Mouse (Mus musculus) hindbrain, postnatal 0 days (tissue): Measurements from ENCODE around the gene Fgf9. TPM values are rescaled to one million over a fixed set of nuclear protein-coding genes. Genes with fewer than 3 reads are reported as not detected.

Source experiments
- ATAC-seq: fragments of 200-750 bp; cut with Nextera tagmentation; 2 replicates; pipeline ENCODE4 v1.8.0; 2017; ENCODE audit warnings: mild to moderate bottlenecking, moderate TSS enrichment, moderate library complexity
- DNase-seq: peaks from one replicate; pipeline ENCODE4 v3.0.0-alpha.2; 2015; ENCODE audit warnings: low spot score
- H3K27ac ChIP-seq: fragments of 300-500 bp; sonication (generic); 2 replicates; pipeline ENCODE4 v1.5.1; 2014; ENCODE audit warnings: mild to moderate bottlenecking
- H3K27me3 ChIP-seq: fragments of 300-500 bp; sonication (generic); 2 replicates; pipeline ENCODE4 v1.6.1; 2014; ENCODE audit warnings: low read length, mixed read lengths; ENCODE audit not compliant: insufficient read depth
- H3K36me3 ChIP-seq: fragments of 300-500 bp; sonication (generic); 2 replicates; pipeline ENCODE4 v1.6.1; 2014; ENCODE audit warnings: low read length, mixed read lengths; ENCODE audit not compliant: insufficient read depth
- H3K4me1 ChIP-seq: fragments of 300-500 bp; sonication (generic); 2 replicates; pipeline ENCODE4 v1.6.1; 2014; ENCODE audit warnings: antibody characterized with exemption, low read length, mixed read lengths; ENCODE audit not compliant: insufficient read depth
- H3K4me2 ChIP-seq: fragments of 300-500 bp; sonication (generic); 2 replicates; pipeline ENCODE4 v1.6.1; 2014; ENCODE audit warnings: low read depth, mild to moderate bottlenecking, low read length, moderate library complexity, mixed read lengths
- H3K4me3 ChIP-seq: fragments of 300-500 bp; sonication (generic); 2 replicates; pipeline ENCODE4 v1.5.1; 2014; ENCODE audit warnings: low read length
- H3K9ac ChIP-seq: fragments of 300-500 bp; sonication (generic); replicated peaks from 2 replicates; pipeline ENCODE4 v1.6.1; 2014; ENCODE audit warnings: mild to moderate bottlenecking, low read length, moderate library complexity, mixed read lengths
- H3K9me3 ChIP-seq: fragments of 300-500 bp; sonication (generic); 2 replicates; pipeline ENCODE4 v1.6.1; 2016; ENCODE audit warnings: low read length, mixed read lengths
- CTCF ChIP-seq: IDR thresholded peaks from 2 replicates; pipeline ENCODE4 v1.5.1; 2016; ENCODE audit warnings: antibody characterized with exemption, control low read depth, low read depth
- WGBS: fragments of 180-500 bp; shearing (Covaris S2); extraction: QIAGEN DNeasy Blood & Tissue Kit; methylation state at CpG from one replicate; pipeline ENCODE4 v1.1.7; 2014; 5-methylcytosine and 5-hydroxymethylcytosine counted together
- polyA plus RNA-seq: library from polyadenylated mRNA; unstranded; fragments of >200 nt; fragmentation: Nextera tagmentation; extraction: Ambion mirVana; gene quantifications from 2 replicates; pipeline ENCODE4 v1.2.1, GENCODE M21; 2015
- total RNA-seq: library from RNA; depleted of rRNA; stranded (reverse); fragments of >200 nt; gene quantifications from 2 replicates; pipeline ENCODE4 v1.2.3, GENCODE M21; 2014

Fgf9 gene
- total and polyA plus RNA-seq, 2 experiments from 2014 or later, result 12.4 to 24.2 TPM

- WGBS, result 91% methylated on average over 5 of the region's 5 CpGs
- TF ChIP-seq CTCF, result no peak
- Histone ChIP-seq H3K27ac (no peak overlapping the region), H3K9ac (no peak overlapping the region), H3K36me3 (no peaks in the 10 kb centered on the region), H3K9me3 (no peaks in the 10 kb centered on the region), H3K27me3 (no peaks in the 10 kb centered on the region), H3K4me3 (no peak overlapping the region), H3K4me1 (no peaks in the 10 kb centered on the region), H3K4me2 (no peak overlapping the region)
- ATAC-seq (no peak), DNase-seq (no peak)
Observed at GRCm38 (mm10) chr14:58105596-58105995, 35.2 kb downstream of the Fgf9 start.

- 0 out of 2 replicates have a peak, but pooled peaks cover 4% of the 10 kb centered on the region for H3K4me1 ChIP-seq
- TF ChIP-seq CTCF, result no peak
- no peak overlapping the region for H3K4me2 ChIP-seq
- ATAC-seq, result 0 out of 2 replicates have a peak, but pooled peaks have one; percentile 55
- no peaks in the 10 kb centered on the region for H3K27me3 ChIP-seq
- WGBS, result 48% methylated on average over 9 of the region's 9 CpGs
- no peak overlapping the region for H3K9ac ChIP-seq
- no peaks in the 10 kb centered on the region for H3K9me3 ChIP-seq
- no peak overlapping the region for H3K27ac ChIP-seq
- H3K4me3 ChIP-seq, result no peak overlapping the region
- H3K36me3 ChIP-seq, result no peaks in the 10 kb centered on the region
- DNase-seq, result peak; percentile 36
Observed at GRCm38 (mm10) chr14:58109601-58110000, 39.3 kb downstream of the Fgf9 start.

GRCm38 (mm10) chr14:58111562-58111961 lies 41.2 kb downstream of the Fgf9 start:
- Histone ChIP-seq H3K27me3 (no peaks in the 10 kb centered on the region), H3K4me2 (no peak overlapping the region), H3K9ac (no peak overlapping the region), H3K4me1 (0 out of 2 replicates have a peak, but pooled peaks cover 4% of the 10 kb centered on the region), H3K27ac (no peak overlapping the region; the same call in 1 of the 2 replicates), H3K4me3 (no peak overlapping the region), H3K9me3 (no peaks in the 10 kb centered on the region), H3K36me3 (no peaks in the 10 kb centered on the region)
- 71% methylated on average over 10 of the region's 10 CpGs for WGBS
- DNase-seq, result peak; percentile 49
- ATAC-seq, result no peak
- no peak for TF ChIP-seq CTCF

- ATAC-seq, result peak; percentile 76
- Histone ChIP-seq H3K27me3 (no peaks in the 10 kb centered on the region), H3K4me1 (0 out of 2 replicates have a peak, but pooled peaks cover 4% of the 10 kb centered on the region), H3K9me3 (no peaks in the 10 kb centered on the region), H3K36me3 (no peaks in the 10 kb centered on the region), H3K27ac (no peak overlapping the region), H3K4me3 (no peak overlapping the region), H3K4me2 (no peak overlapping the region), H3K9ac (no peak overlapping the region)
- peak; percentile 76 for DNase-seq
- WGBS, result 38% methylated on average over 3 of the region's 3 CpGs
- no peak for TF ChIP-seq CTCF
Observed at GRCm38 (mm10) chr14:58112341-58112740, 42.0 kb downstream of the Fgf9 start.

- Histone ChIP-seq H3K27me3 (no peaks in the 10 kb centered on the region), H3K4me2 (peak overlapping the region; percentile 30; the same call in 1 of the 2 replicates), H3K9me3 (no peaks in the 10 kb centered on the region), H3K4me1 (0 out of 2 replicates have a peak, but pooled peaks cover 4% of the 10 kb centered on the region), H3K4me3 (no peak overlapping the region), H3K36me3 (no peaks in the 10 kb centered on the region), H3K27ac (peak overlapping the region; percentile 54), H3K9ac (no peak overlapping the region)
- WGBS, result 32% methylated on average over 6 of the region's 6 CpGs
- ATAC-seq (peak; percentile 62), DNase-seq (peak; percentile 75)
- no peak for TF ChIP-seq CTCF
Observed at GRCm38 (mm10) chr14:58113180-58113579, 42.8 kb downstream of the Fgf9 start.

GRCm38 (mm10) chr14:58114146-58114545 lies 43.8 kb downstream of the Fgf9 start:
- Histone ChIP-seq H3K27me3 (no peaks in the 10 kb centered on the region), H3K4me3 (no peak overlapping the region), H3K4me1 (0 out of 2 replicates have a peak, but pooled peaks cover 4% of the 10 kb centered on the region), H3K4me2 (no peak overlapping the region), H3K36me3 (no peaks in the 10 kb centered on the region), H3K27ac (no peak overlapping the region), H3K9me3 (no peaks in the 10 kb centered on the region), H3K9ac (no peak overlapping the region)
- no peak for ATAC-seq
- no peak for TF ChIP-seq CTCF
- no peak for DNase-seq
- 88% methylated on average over 2 of the region's 2 CpGs for WGBS

- no peak for TF ChIP-seq CTCF
- no peak for ATAC-seq
Observed at GRCm38 (mm10) chr14:58124625-58125024, 54.3 kb downstream of the Fgf9 start.

More at GRCm38 (mm10) chr14:58124625-58125024, 54.3 kb downstream of the Fgf9 start:
- Histone ChIP-seq H3K27me3 (no peaks in the 10 kb centered on the region), H3K27ac (no peak overlapping the region), H3K4me1 (no peaks in the 10 kb centered on the region), H3K9ac (no peak overlapping the region), H3K9me3 (no peaks in the 10 kb centered on the region), H3K4me2 (no peak overlapping the region), H3K36me3 (no peaks in the 10 kb centered on the region), H3K4me3 (no peak overlapping the region)
- DNase-seq, result no peak
